Mouse (Mus musculus) intestine, embryonic 16.5 days (tissue): ENCODE results near the gene Hpdl. TPM values are rescaled to one million over a fixed set of nuclear protein-coding genes. Genes with fewer than 3 reads are reported as not detected.

Experiments
- ATAC-seq: fragments of 200-750 bp; cut with Nextera tagmentation; 2 replicates; pipeline ENCODE4 v1.8.0; 2017; ENCODE audit warnings: moderate TSS enrichment, moderate library complexity
- H3K27ac ChIP-seq: fragments of 300-500 bp; sonication (generic); 2 replicates; pipeline ENCODE4 v1.5.1; 2014; ENCODE audit warnings: mild to moderate bottlenecking, low read length
- H3K27me3 ChIP-seq: fragments of 300-500 bp; sonication (generic); replicated peaks from 2 replicates; pipeline ENCODE4 v1.6.1; 2014; ENCODE audit warnings: low read length, control low read depth, mixed read lengths; ENCODE audit not compliant: control insufficient read depth, insufficient read depth
- H3K36me3 ChIP-seq: fragments of 300-500 bp; sonication (generic); 2 replicates; pipeline ENCODE4 v1.6.1; 2014; ENCODE audit warnings: low read length, control low read depth; ENCODE audit not compliant: control insufficient read depth, insufficient read depth
- H3K4me1 ChIP-seq: fragments of 300-500 bp; sonication (generic); 2 replicates; pipeline ENCODE4 v1.6.1; 2014; ENCODE audit warnings: low read length, control low read depth, mixed read lengths; ENCODE audit not compliant: control insufficient read depth, insufficient read depth
- H3K4me2 ChIP-seq: fragments of 300-500 bp; sonication (generic); 2 replicates; pipeline ENCODE4 v1.6.1; 2014; ENCODE audit warnings: low read depth, low read length, control low read depth
- H3K4me3 ChIP-seq: fragments of 300-500 bp; sonication (generic); 2 replicates; pipeline ENCODE4 v1.5.1; 2014; ENCODE audit warnings: mild to moderate bottlenecking, low read length
- H3K9ac ChIP-seq: fragments of 300-500 bp; sonication (generic); 2 replicates; pipeline ENCODE4 v1.6.1; 2014; ENCODE audit warnings: low read depth, low read length
- H3K9me3 ChIP-seq: fragments of 300-500 bp; sonication (generic); 2 replicates; pipeline ENCODE4 v1.6.1; 2016; ENCODE audit warnings: low read length, control low read depth; ENCODE audit not compliant: control insufficient read depth
- WGBS: fragments of 180-500 bp; shearing (Covaris S2); extraction: QIAGEN DNeasy Blood & Tissue Kit; methylation state at CpG from one replicate; pipeline ENCODE4 v1.1.7; 2014; 5-methylcytosine and 5-hydroxymethylcytosine counted together
- polyA plus RNA-seq: library from polyadenylated mRNA; unstranded; fragments of >200 nt; fragmentation: Nextera tagmentation; extraction: Ambion mirVana; gene quantifications from 2 replicates; pipeline ENCODE4 v1.2.1, GENCODE M21; 2015

Gene Hpdl
- polyA plus RNA-seq, 1 experiment from 2014 or later = 1.5 TPM

GRCm38 (mm10) chr4:116815276-116815675 lies 6.2 kb downstream of the Hpdl start:
- Histone ChIP-seq H3K36me3 (no peaks in the 10 kb centered on the region), H3K27ac (no peak overlapping the region), H3K4me2 (no peak overlapping the region), H3K4me1 (no peaks in the 10 kb centered on the region), H3K9me3 (no peaks in the 10 kb centered on the region), H3K4me3 (no peak overlapping the region), H3K27me3 (no peaks in the 10 kb centered on the region), H3K9ac (no peak overlapping the region)
- 85% methylated on average over 5 of the region's 5 CpGs for WGBS
- ATAC-seq = no peak

- Histone ChIP-seq H3K9me3 (no peaks in the 10 kb centered on the region), H3K9ac (no peak overlapping the region), H3K27ac (no peak overlapping the region), H3K4me3 (no peak overlapping the region), H3K27me3 (no peaks in the 10 kb centered on the region), H3K36me3 (no peaks in the 10 kb centered on the region), H3K4me1 (peaks cover 6% of the 10 kb centered on the region), H3K4me2 (no peak overlapping the region)
- ATAC-seq = no peak
- 57% methylated on average over 3 of the region's 3 CpGs for WGBS
These were observed 10.5 kb downstream of the Hpdl start for GRCm38 (mm10) chr4:116811012-116811411.

- no peaks in the 10 kb centered on the region for H3K27me3 ChIP-seq
- under 1% methylated on average over 58 of the region's 58 CpGs for WGBS
- H3K36me3 ChIP-seq = peaks cover 18% of the 10 kb centered on the region
- peak within 1 kb of the TSS; percentile 81 for H3K4me3 ChIP-seq
- peak within 1 kb of the TSS; percentile 89 for H3K9ac ChIP-seq
- peak within 1 kb of the TSS; percentile 54 for H3K4me2 ChIP-seq
- no peaks in the 10 kb centered on the region for H3K9me3 ChIP-seq
- H3K4me1 ChIP-seq = peaks cover 6% of the 10 kb centered on the region
- peak within 1 kb of the TSS; percentile 88 for H3K27ac ChIP-seq
- ATAC-seq = peak; percentile 99
These were observed 14.0 kb downstream of the Hpdl start, which contains the start of the genes Toe1 and Mutyh for GRCm38 (mm10) chr4:116807197-116808129. Toe1 (minus strand) TSS chr4:116807640. Mutyh (plus strand) TSS chr4:116807723.

- WGBS = 36% methylated on average over 5 of the region's 5 CpGs
- peaks cover 12% of the 10 kb centered on the region for H3K36me3 ChIP-seq
- no peak overlapping the region for H3K27ac ChIP-seq
These were observed 21.6 kb downstream of the Hpdl start for GRCm38 (mm10) chr4:116799901-116800300.

GRCm38 (mm10) chr4:116796442-116797110 lies 24.9 kb downstream of the Hpdl start:
- 0 out of 2 replicates have a peak overlapping the region, but pooled peaks have one; percentile 4 for H3K4me2 ChIP-seq
- H3K4me3 ChIP-seq = no peak overlapping the region
- no peaks in the 10 kb centered on the region for H3K36me3 ChIP-seq
- peak; percentile 85 for ATAC-seq
- no peaks in the 10 kb centered on the region for H3K9me3 ChIP-seq
- 41% methylated on average over 1 of the region's 1 CpGs for WGBS
- H3K27ac ChIP-seq = peak overlapping the region; percentile 20; the same call in 1 of the 2 replicates
- peaks cover 7% of the 10 kb centered on the region; the same call in 1 of the 2 replicates for H3K4me1 ChIP-seq
- H3K27me3 ChIP-seq = no peaks in the 10 kb centered on the region
- H3K9ac ChIP-seq = no peak overlapping the region

More at GRCm38 (mm10) chr4:116799901-116800300, 21.6 kb downstream of the Hpdl start:
- no peak overlapping the region for H3K4me2 ChIP-seq
- H3K4me1 ChIP-seq = peaks cover 7% of the 10 kb centered on the region; the same call in 1 of the 2 replicates
- no peak for ATAC-seq
- no peaks in the 10 kb centered on the region for H3K27me3 ChIP-seq
- H3K4me3 ChIP-seq = no peak overlapping the region
- H3K9ac ChIP-seq = no peak overlapping the region
- H3K9me3 ChIP-seq = no peaks in the 10 kb centered on the region

- no peaks in the 10 kb centered on the region for H3K9me3 ChIP-seq
- WGBS = 70% methylated on average over 2 of the region's 2 CpGs
- H3K4me3 ChIP-seq = no peak overlapping the region
- H3K4me2 ChIP-seq = no peak overlapping the region
- H3K4me1 ChIP-seq = peaks cover 7% of the 10 kb centered on the region; the same call in 1 of the 2 replicates
- H3K9ac ChIP-seq = no peak overlapping the region
- H3K36me3 ChIP-seq = no peaks in the 10 kb centered on the region
- no peaks in the 10 kb centered on the region for H3K27me3 ChIP-seq
- ATAC-seq = no peak
- H3K27ac ChIP-seq = no peak overlapping the region
These were observed 27.2 kb downstream of the Hpdl start for GRCm38 (mm10) chr4:116794273-116794672.

GRCm38 (mm10) chr4:116792453-116792852 lies 29.1 kb downstream of the Hpdl start:
- 86% methylated on average over 8 of the region's 8 CpGs for WGBS
- H3K4me2 ChIP-seq = no peak overlapping the region
- ATAC-seq = no peak
- no peak overlapping the region for H3K9ac ChIP-seq
- no peaks in the 10 kb centered on the region for H3K9me3 ChIP-seq
- H3K27me3 ChIP-seq = no peaks in the 10 kb centered on the region
- H3K4me3 ChIP-seq = no peak overlapping the region
- H3K36me3 ChIP-seq = no peaks in the 10 kb centered on the region
- peaks cover 7% of the 10 kb centered on the region; the same call in 1 of the 2 replicates for H3K4me1 ChIP-seq
- H3K27ac ChIP-seq = no peak overlapping the region

- H3K27me3 ChIP-seq = no peaks in the 10 kb centered on the region
- H3K4me1 ChIP-seq = no peaks in the 10 kb centered on the region
- 0 out of 2 replicates have a peak, but pooled peaks cover 3% of the 10 kb centered on the region for H3K9me3 ChIP-seq
- peak; percentile 56; the same call in 1 of the 2 replicates for ATAC-seq
- H3K4me2 ChIP-seq = no peak overlapping the region
- H3K4me3 ChIP-seq = no peak overlapping the region
- 9% methylated on average over 3 of the region's 3 CpGs for WGBS
- H3K9ac ChIP-seq = no peak overlapping the region
- H3K36me3 ChIP-seq = no peaks in the 10 kb centered on the region
- no peak overlapping the region for H3K27ac ChIP-seq
These were observed 32.6 kb downstream of the Hpdl start for GRCm38 (mm10) chr4:116788956-116789355.
